Mouse (Mus musculus) liver, embryonic 12.5 days (tissue): ENCODE data around the gene Cyp3a13. TPM values are rescaled to one million over a fixed set of nuclear protein-coding genes. Genes with fewer than 3 reads are reported as not detected.
"Not testable (repeated sequence)": the region's sequence is repeated elsewhere in the genome, so short reads cannot be mapped to it uniquely, and the experiment has no call there.

ENCODE experiments used
- ATAC-seq: fragments of 200-750 bp; cut with Nextera tagmentation; 2 replicates; pipeline ENCODE4 v1.8.0; 2017; ENCODE audit warnings: moderate number of reproducible peaks, mild to moderate bottlenecking, moderate library complexity
- H3K27ac ChIP-seq: fragments of 300-500 bp; sonication (generic); 2 replicates; pipeline ENCODE4 v1.5.1; 2016; ENCODE audit warnings: mild to moderate bottlenecking
- H3K27me3 ChIP-seq: fragments of 300-500 bp; sonication (generic); replicated peaks from 2 replicates; pipeline ENCODE4 v1.6.1; 2016; ENCODE audit warnings: mild to moderate bottlenecking, moderate library complexity
- H3K36me3 ChIP-seq: fragments of 300-500 bp; sonication (generic); 2 replicates; pipeline ENCODE4 v1.6.1; 2016; ENCODE audit warnings: mild to moderate bottlenecking, moderate library complexity
- H3K4me1 ChIP-seq: fragments of 300-500 bp; sonication (generic); 2 replicates; pipeline ENCODE4 v1.6.1; 2016
- H3K4me2 ChIP-seq: fragments of 300-500 bp; sonication (generic); 2 replicates; pipeline ENCODE4 v1.6.1; 2016; ENCODE audit warnings: mild to moderate bottlenecking, moderate library complexity
- H3K4me3 ChIP-seq: fragments of 300-500 bp; sonication (generic); 2 replicates; pipeline ENCODE4 v1.5.1; 2016; ENCODE audit warnings: mild to moderate bottlenecking, moderate library complexity
- H3K9ac ChIP-seq: fragments of 300-500 bp; sonication (generic); 2 replicates; pipeline ENCODE4 v1.6.1; 2016; ENCODE audit warnings: mild to moderate bottlenecking, moderate library complexity
- H3K9me3 ChIP-seq: fragments of 300-500 bp; sonication (generic); replicated peaks from 2 replicates; pipeline ENCODE4 v1.6.1; 2016; ENCODE audit warnings: mild to moderate bottlenecking, moderate library complexity
- WGBS: fragments of 180-500 bp; shearing (Covaris S2); methylation state at CpG from one replicate; pipeline ENCODE4 v1.1.7; 2016; ENCODE audit not compliant: insufficient replicate concordance; 5-methylcytosine and 5-hydroxymethylcytosine counted together
- polyA plus RNA-seq: library from polyadenylated mRNA; unstranded; fragments of >200 nt; fragmentation: Nextera tagmentation; extraction: Ambion mirVana; gene quantifications from 2 replicates; pipeline ENCODE4 v1.2.1, GENCODE M21; 2016

The Cyp3a13 gene
- polyA plus RNA-seq = 1.0 and 1.3 TPM in 2 replicates

DNA sequence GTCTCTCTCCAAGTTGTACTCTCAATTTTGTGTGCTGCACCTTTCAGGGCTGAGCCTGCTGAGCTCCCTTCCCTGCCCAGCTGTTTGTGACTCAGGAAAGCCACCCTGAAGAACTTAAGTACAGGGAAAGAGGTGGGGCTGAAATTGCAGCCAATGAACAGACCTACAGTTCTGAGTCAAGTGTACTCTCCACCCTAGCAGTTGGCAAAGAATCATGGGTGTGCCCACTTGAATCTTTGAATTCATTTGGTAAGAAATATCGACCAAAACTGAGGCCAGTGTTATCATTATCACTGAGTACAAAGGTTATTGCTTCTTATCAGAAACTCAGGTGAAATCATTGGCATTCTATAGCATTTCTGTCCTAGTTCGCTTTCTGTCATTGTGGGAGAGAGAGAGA, at the start of gene Cyp3a13:
Cyp3a13 (minus strand) TSS at position 88 of the 400 bp plus-strand sequence.
- no peak within 1 kb of the TSS for H3K4me2 ChIP-seq

DNA sequence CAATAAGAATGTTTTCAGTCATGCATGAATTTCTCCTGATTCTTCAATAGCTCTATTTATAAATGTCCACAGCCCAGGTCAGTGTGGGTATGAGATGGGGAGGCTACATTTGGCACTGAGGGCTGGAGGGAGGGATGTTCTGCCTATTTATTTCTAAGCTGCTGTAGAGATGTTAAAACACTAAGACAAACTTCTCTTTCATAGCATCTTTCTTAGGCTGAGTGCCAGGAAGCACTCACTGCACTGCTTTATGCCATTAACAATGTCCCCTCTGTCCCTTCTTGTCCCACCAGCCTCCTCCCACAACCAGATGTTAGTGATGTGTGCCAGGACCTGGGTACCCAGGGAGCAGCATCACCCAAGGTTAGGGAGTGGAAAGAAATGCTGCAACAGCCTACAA, 45.1 kb upstream of the Cyp3a13 start:
- no peak overlapping the region for H3K4me3 ChIP-seq
- no peak overlapping the region for H3K9ac ChIP-seq
- H3K27ac ChIP-seq = no peak overlapping the region
- ATAC-seq = no peak
- no peaks in the 10 kb centered on the region for H3K36me3 ChIP-seq
- H3K9me3 ChIP-seq = no peaks in the 10 kb centered on the region
- no peak overlapping the region for H3K4me2 ChIP-seq
- H3K27me3 ChIP-seq = no peaks in the 10 kb centered on the region
- H3K4me1 ChIP-seq = no peaks in the 10 kb centered on the region

More for the DNA sequence above, at the start of gene Cyp3a13:
- Histone ChIP-seq H3K36me3 (no peaks in the 10 kb centered on the region), H3K4me1 (0 out of 2 replicates have a peak, but pooled peaks cover 5% of the 10 kb centered on the region), H3K27ac (no peak within 1 kb of the TSS), H3K27me3 (no peaks in the 10 kb centered on the region), H3K9ac (no peak within 1 kb of the TSS), H3K9me3 (no peaks in the 10 kb centered on the region), H3K4me3 (no peak within 1 kb of the TSS)
- WGBS = 23% methylated on average over 2 of the region's 2 CpGs
- ATAC-seq = no peak

DNA sequence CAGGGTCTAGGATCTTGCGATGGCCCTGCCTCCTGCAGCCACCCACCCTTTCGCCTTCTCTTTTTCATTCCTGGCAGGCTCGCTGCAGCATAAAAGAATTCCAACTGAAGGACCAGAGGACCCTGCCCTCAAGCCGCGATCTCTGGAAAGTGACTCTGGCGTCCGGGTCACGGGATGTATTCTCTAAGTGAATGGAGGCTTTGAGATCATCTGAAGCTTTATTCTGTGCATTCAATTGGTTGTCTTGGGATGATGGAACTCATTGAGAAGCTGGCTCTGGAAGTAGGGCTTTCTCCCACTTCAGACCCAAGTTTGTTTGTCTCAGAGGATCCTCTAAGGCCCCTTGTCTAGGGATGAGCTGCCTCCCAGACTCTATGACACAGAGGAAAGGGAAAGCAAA, 41.5 kb upstream of the Cyp3a13 start, which contains the start of gene Gjc3:
Gjc3 (minus strand) TSS at position 154 of the 400 bp plus-strand sequence.
- 72% methylated on average over 8 of the region's 8 CpGs for WGBS
- H3K4me2 ChIP-seq = no peak within 1 kb of the TSS
- H3K27me3 ChIP-seq = no peaks in the 10 kb centered on the region
- no peaks in the 10 kb centered on the region for H3K9me3 ChIP-seq
- no peak within 1 kb of the TSS for H3K9ac ChIP-seq
- H3K4me3 ChIP-seq = no peak within 1 kb of the TSS
- no peaks in the 10 kb centered on the region for H3K4me1 ChIP-seq
- H3K27ac ChIP-seq = no peak within 1 kb of the TSS
- no peaks in the 10 kb centered on the region for H3K36me3 ChIP-seq
- ATAC-seq = no peak

DNA sequence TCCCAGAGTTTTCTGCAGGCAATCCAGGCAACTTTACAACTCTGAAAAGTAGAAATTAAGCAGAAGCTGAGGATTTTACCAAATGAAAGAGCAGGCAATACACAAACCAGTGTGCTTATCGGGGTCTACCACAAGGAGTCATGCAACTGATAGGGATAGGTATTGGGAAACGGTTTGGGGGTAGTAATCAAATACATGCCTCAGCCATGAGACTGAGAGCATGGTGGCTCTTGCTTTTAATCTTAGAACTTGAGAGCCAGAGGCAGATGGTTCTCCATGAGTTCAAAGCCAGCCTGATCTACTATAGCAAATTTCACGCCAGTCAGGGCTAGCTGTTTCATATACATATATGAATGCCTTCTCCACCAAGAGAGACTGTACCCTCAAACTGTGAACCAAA, 35.0 kb upstream of the Cyp3a13 start:
- ATAC-seq = no peak
- no peaks in the 10 kb centered on the region for H3K9me3 ChIP-seq
- H3K4me3 ChIP-seq = no peak overlapping the region
- H3K27ac ChIP-seq = no peak overlapping the region
- no peaks in the 10 kb centered on the region for H3K36me3 ChIP-seq
- H3K4me2 ChIP-seq = no peak overlapping the region
- H3K27me3 ChIP-seq = no peaks in the 10 kb centered on the region
- H3K9ac ChIP-seq = no peak overlapping the region
- no peaks in the 10 kb centered on the region for H3K4me1 ChIP-seq
- 74% methylated on average over 3 of the region's 3 CpGs for WGBS

DNA sequence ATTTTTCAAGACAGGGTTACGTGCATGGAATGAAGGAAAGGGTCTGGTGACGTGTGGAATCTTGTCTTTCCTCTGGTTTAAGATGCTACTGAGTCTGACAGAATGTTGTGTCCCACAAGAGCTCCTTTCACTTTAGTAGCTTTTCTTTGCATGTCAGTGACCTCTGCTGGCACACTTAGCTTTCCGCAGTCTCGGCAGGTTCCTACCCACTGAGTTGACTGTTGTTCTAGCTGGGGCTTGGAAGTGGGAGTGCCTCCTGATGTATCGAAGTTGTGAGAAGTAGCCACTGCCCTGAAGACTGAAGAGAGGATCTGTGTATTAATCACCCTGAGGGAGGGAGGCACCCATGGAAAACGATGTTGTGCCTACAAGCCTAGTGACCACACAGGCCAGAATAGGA, 29.8 kb upstream of the Cyp3a13 start:
- Histone ChIP-seq H3K9me3 (no peaks in the 10 kb centered on the region), H3K36me3 (no peaks in the 10 kb centered on the region), H3K4me3 (no peak overlapping the region), H3K4me2 (no peak overlapping the region), H3K27ac (no peak overlapping the region), H3K9ac (no peak overlapping the region), H3K27me3 (no peaks in the 10 kb centered on the region), H3K4me1 (no peaks in the 10 kb centered on the region)
- WGBS = 32% methylated on average over 6 of the region's 6 CpGs
- no peak for ATAC-seq

DNA sequence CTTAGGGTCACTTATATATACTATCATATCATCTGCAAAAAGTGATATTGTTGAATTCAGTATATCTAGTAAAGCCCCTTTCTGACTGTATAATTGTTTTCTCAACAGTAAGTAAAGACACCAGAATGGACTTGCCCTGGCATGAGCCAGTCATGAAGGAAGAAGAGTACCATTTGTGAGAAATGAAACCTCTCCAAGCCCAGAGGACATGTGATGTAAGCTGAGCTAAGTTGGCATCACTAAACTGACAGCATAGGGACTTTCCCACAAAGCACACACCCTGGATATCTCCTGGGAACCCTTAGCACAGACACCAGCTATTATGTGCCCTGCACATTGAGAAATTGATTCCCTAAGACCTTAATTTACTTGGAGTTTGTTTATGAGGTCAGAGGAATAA, 25.9 kb upstream of the Cyp3a13 start:
- no peak overlapping the region for H3K27ac ChIP-seq
- H3K9ac ChIP-seq = no peak overlapping the region
- no peaks in the 10 kb centered on the region for H3K27me3 ChIP-seq
- no peak overlapping the region for H3K4me3 ChIP-seq
- H3K4me2 ChIP-seq = no peak overlapping the region
- H3K9me3 ChIP-seq = no peaks in the 10 kb centered on the region
- no peak for ATAC-seq
- no peaks in the 10 kb centered on the region for H3K4me1 ChIP-seq
- no peaks in the 10 kb centered on the region for H3K36me3 ChIP-seq

DNA sequence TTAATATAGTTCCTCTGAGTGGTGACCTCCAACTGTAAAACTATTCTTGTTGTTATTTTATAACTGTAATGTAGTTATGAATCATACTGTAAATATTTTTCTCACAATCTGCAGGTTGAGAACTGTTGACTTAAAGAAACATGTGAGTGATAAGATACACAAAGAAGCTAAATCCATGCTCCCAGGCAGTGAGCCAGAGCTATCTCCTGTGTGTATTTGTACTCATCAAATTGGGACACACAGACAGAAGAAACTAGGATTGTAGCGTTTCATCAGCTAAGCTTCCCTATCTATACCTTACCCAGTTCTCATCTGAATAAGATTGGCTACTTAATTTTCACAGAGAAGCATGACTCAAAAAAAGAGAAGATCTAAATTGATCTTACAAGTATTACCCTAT, 21.7 kb upstream of the Cyp3a13 start:
- Histone ChIP-seq H3K4me3 (no peak overlapping the region), H3K4me1 (no peaks in the 10 kb centered on the region), H3K27me3 (no peaks in the 10 kb centered on the region), H3K9ac (no peak overlapping the region), H3K36me3 (no peaks in the 10 kb centered on the region), H3K9me3 (no peaks in the 10 kb centered on the region), H3K4me2 (no peak overlapping the region), H3K27ac (no peak overlapping the region)
- 50% methylated on average over 1 of the region's 1 CpGs for WGBS
- ATAC-seq = no peak

DNA sequence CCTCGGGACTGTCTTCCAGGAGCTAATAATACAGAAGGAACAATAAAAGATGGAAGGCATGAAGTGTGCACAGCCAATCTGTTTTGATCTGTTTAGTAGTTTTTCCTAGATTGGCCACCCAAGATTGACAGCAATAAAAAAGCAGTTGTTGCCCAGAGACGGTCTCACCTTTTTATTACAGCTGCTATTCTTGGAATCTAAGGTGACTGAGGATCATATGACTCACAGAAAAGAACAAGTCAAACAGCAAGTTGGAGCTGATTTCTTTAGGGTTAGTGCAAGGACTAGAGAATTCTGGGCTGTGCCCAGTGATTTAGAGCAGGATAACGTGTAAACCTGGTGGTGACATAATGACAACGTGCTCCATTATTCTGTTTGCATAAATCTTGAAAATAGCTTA, 19.5 kb upstream of the Cyp3a13 start:
- WGBS = 70% methylated on average over 4 of the region's 4 CpGs
- no peaks in the 10 kb centered on the region for H3K4me1 ChIP-seq
- ATAC-seq = no peak
- no peaks in the 10 kb centered on the region for H3K36me3 ChIP-seq
- no peaks in the 10 kb centered on the region for H3K9me3 ChIP-seq
- H3K9ac ChIP-seq = no peak overlapping the region
- no peak overlapping the region for H3K4me3 ChIP-seq
- H3K4me2 ChIP-seq = no peak overlapping the region
- H3K27me3 ChIP-seq = no peaks in the 10 kb centered on the region
- H3K27ac ChIP-seq = no peak overlapping the region

DNA sequence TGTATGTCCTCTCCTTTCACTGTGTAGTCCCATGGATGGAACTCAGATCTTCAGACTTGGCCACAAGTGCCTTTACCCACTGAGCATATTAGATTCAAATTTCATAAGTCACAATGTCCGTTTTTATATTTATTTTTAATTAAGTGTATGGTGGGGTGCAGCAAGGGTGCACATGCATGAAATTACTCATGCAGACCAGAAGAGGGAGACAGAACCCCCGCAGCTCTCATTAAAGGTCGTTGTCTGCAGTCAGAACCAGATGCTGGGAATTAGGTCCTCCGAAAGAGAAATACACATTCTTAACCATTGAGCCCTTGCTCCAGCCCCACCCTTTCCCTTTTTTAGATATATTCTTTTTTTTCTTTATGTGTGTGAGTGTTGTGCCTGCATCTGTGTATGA, 15.8 kb upstream of the Cyp3a13 start:
- no peak overlapping the region for H3K27ac ChIP-seq
- no peak overlapping the region for H3K4me3 ChIP-seq
- ATAC-seq = no peak
- H3K9ac ChIP-seq = no peak overlapping the region
- H3K4me1 ChIP-seq = no peaks in the 10 kb centered on the region
- no peaks in the 10 kb centered on the region for H3K27me3 ChIP-seq
- H3K9me3 ChIP-seq = no peaks in the 10 kb centered on the region
- no peak overlapping the region for H3K4me2 ChIP-seq
- WGBS = 40% methylated on average over 4 of the region's 4 CpGs
- H3K36me3 ChIP-seq = no peaks in the 10 kb centered on the region

DNA sequence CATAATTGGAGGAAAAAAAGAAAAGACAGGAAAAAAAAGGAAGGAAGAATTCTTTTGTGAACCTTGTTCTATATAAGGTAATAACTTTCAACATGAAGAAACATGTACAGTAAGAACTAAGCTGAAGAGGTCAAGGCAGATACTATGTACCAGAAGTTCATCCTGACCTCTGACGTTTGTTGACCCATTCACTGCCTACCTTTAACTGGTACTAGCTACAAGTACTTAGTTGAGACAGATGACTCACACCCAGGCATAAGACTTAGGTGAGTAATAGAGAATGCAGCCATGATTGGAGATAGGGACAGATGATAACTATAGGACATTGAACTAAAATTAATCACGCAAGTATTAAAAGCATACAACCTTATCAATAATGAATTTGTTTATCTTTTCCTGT, 15.1 kb upstream of the Cyp3a13 start:
- no peak overlapping the region for H3K4me3 ChIP-seq
- no peaks in the 10 kb centered on the region for H3K9me3 ChIP-seq
- no peak for ATAC-seq
- H3K9ac ChIP-seq = no peak overlapping the region
- WGBS = 70% methylated on average over 2 of the region's 2 CpGs
- no peaks in the 10 kb centered on the region for H3K36me3 ChIP-seq
- no peak overlapping the region for H3K4me2 ChIP-seq
- H3K4me1 ChIP-seq = no peaks in the 10 kb centered on the region
- no peaks in the 10 kb centered on the region for H3K27me3 ChIP-seq
- no peak overlapping the region for H3K27ac ChIP-seq

DNA sequence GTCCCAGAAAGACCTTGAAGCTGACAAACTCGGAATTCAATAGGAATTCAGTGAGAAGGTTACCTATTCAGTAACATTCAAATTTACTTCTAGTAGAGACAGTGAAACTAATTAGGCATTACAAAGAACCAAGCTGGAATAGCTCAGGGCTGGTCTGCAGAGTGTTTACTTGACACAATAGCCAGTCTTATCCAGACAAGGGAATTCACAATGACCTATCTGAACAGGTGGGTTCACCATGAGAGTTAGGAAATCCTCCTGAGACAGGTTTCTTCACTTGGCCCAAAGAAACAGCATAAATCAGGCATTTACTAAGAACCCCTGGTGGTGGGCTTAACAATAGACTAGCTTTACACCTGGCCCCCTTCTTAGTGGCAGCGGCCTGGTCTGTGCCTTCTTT, 12.5 kb upstream of the Cyp3a13 start:
- H3K27ac ChIP-seq, H3K4me3 ChIP-seq, H3K36me3 ChIP-seq, H3K9me3 ChIP-seq, H3K9ac ChIP-seq, H3K4me2 ChIP-seq, H3K4me1 ChIP-seq, ATAC-seq, H3K27me3 ChIP-seq: not testable (repeated sequence)
- 48% methylated on average over 2 of the region's 2 CpGs for WGBS

DNA sequence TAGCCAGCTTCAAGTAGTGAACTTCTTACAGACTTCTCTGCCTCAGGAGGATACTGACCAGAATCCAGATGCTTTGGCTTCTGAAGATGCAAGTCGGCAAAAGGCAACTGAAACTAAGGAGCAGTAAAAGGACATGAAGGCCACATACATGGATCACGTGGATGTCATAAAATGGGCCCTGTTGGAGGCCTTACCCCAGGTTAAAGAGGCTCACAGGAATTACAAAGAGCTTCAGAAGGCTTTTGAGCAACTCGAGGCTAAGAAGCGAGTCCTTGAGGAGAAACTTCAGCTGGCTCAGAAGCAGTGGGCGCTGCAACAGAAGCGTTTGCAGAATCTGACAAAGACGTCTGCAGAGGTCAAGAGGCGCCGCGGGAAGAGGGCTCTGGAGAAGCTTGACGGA, 7.0 kb upstream of the Cyp3a13 start:
- Histone ChIP-seq H3K27me3 (no peaks in the 10 kb centered on the region), H3K27ac (no peak overlapping the region), H3K9ac (no peak overlapping the region), H3K4me3 (no peak overlapping the region), H3K9me3 (no peaks in the 10 kb centered on the region), H3K4me1 (no peaks in the 10 kb centered on the region), H3K4me2 (no peak overlapping the region), H3K36me3 (no peaks in the 10 kb centered on the region)
- ATAC-seq = no peak
- 67% methylated on average over 11 of the region's 11 CpGs for WGBS

DNA sequence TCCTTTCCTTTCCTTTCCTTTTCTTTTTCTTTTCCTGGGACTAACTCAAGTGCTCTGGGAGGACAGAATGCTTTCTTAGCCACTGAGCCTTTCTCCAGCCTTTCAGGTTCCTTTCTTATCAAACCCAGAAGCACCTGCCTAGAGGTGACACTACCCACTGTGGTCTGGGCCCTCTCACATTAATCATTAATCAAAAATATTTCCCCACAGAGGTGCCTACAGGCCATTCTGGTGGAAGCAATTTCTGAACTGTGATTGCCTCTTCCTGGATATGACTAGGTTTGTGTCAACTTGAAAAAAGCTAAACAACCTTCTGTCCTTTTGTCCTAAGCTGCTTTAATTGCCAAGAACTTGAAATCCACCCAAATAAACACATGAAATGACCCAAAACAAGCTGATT, 752 bp upstream of the Cyp3a13 start:
- H3K4me3 ChIP-seq = no peak overlapping the region
- no peak overlapping the region for H3K27ac ChIP-seq
- no peak overlapping the region for H3K9ac ChIP-seq
- no peaks in the 10 kb centered on the region for H3K36me3 ChIP-seq
- H3K4me1 ChIP-seq = 0 out of 2 replicates have a peak, but pooled peaks cover 5% of the 10 kb centered on the region
- no peak for ATAC-seq
- no peak overlapping the region for H3K4me2 ChIP-seq
- H3K9me3 ChIP-seq = no peaks in the 10 kb centered on the region
- no peaks in the 10 kb centered on the region for H3K27me3 ChIP-seq
